14 mouse cellular contexts compared by ENCODE assay signal in the genomic region with DNA sequence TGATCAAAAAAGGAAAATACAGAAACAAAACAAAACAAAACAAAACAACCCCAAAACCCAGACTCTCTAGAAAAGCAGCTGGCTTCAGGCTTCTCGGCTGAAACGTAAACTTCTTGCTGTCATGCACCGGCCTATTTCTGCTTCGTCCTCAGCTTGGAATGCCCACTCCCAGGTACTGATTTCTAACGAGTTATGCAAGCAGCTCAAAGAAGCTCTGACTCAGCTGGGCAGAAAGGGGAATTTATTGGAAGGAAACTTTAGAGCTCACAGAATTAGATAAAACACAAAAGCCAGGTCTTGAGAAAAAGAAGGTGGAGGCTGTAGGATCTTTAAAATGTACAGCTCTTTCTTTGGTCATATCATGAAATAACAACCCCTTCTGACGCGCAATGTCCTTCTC.
"Had no signal": no experiment of that assay in that cellular context is flagged by ENCODE, and none has a peak within 500 bp of the region (broad histone marks: within the 10 kb centered on the region; RNA-seq: fewer than 3 reads in every experiment).

No protein-coding gene starts in this region.

- ATAC-seq: liver, postnatal 0 days; midbrain, embryonic 15.5 days had no signal

- DNase-seq: kidney, adult 18-20 months; kidney, adult 9 months; kidney, postnatal 14 days; kidney, postnatal 4 days; left cerebral cortex, postnatal 4 days; liver, postnatal 0 days; lung, embryonic 14.5 days; lung, postnatal 10 days; lung, postnatal 4 days; right cerebral cortex, adult 18-20 months; right cerebral cortex, postnatal 14 days; right cerebral cortex, postnatal 4 days; thymus, postnatal 25 days had no signal
